Mouse (Mus musculus) thymus, adult 2 months (tissue): ENCODE results near the gene Kank1. TPM values are rescaled to one million over a fixed set of nuclear protein-coding genes. Genes with fewer than 3 reads are reported as not detected.

Experiments
- DNase-seq: peaks from one replicate; pipeline ENCODE4 v3.0.0; 2021
- H3K27ac ChIP-seq: fragments of 200-500 bp; 2 replicates; pipeline ENCODE4 v1.5.1; 2012; ENCODE audit warnings: low read length, control low read depth; ENCODE audit not compliant: control insufficient read depth, insufficient read depth
- H3K27me3 ChIP-seq: fragments of 200-500 bp; 2 replicates; pipeline ENCODE4 v1.6.1; 2012; ENCODE audit warnings: mild to moderate bottlenecking, low read length, moderate library complexity, mixed read lengths; ENCODE audit not compliant: control insufficient read depth, insufficient read depth
- H3K36me3 ChIP-seq: fragments of 200-500 bp; 2 replicates; pipeline ENCODE4 v1.6.1; 2012; ENCODE audit warnings: mild to moderate bottlenecking, low read length, moderate library complexity; ENCODE audit not compliant: control insufficient read depth, insufficient read depth
- H3K4me1 ChIP-seq: fragments of 200-500 bp; replicated peaks from 2 replicates; pipeline ENCODE4 v1.6.1; 2012; ENCODE audit warnings: low read length; ENCODE audit not compliant: control insufficient read depth, insufficient read depth
- H3K4me3 ChIP-seq: fragments of 200-500 bp; 2 replicates; pipeline ENCODE4 v1.5.1; 2012; ENCODE audit warnings: mild to moderate bottlenecking, low read length, control low read depth, moderate library complexity; ENCODE audit not compliant: control insufficient read depth, insufficient read depth
- CTCF ChIP-seq: fragments of 200-500 bp; IDR thresholded peaks from 2 replicates; pipeline ENCODE4 v1.5.1; 2012; ENCODE audit warnings: mild to moderate bottlenecking, control low read depth, low read length, moderate library complexity, borderline replicate concordance; ENCODE audit not compliant: control insufficient read depth, poor library complexity, insufficient read depth; ENCODE audit errors: extremely low read depth
- POLR2A ChIP-seq: fragments of 200-500 bp; IDR thresholded peaks from 2 replicates; pipeline ENCODE4 v1.6.1; 2012; ENCODE audit warnings: mild to moderate bottlenecking, low read length, control low read depth, moderate library complexity; ENCODE audit not compliant: control insufficient read depth, poor library complexity, insufficient read depth; ENCODE audit errors: extremely low read depth
- WGBS: fragments of 180-500 bp; shearing (Covaris S2); methylation state at CpG from one replicate; pipeline ENCODE4 v1.1.7; 2018; 5-methylcytosine and 5-hydroxymethylcytosine counted together
- polyA plus RNA-seq: library from polyadenylated mRNA; depleted of rRNA; stranded (reverse); fragments of >200 nt; gene quantifications from 2 replicates; pipeline ENCODE4 v1.2.3, GENCODE M21; 2012

The Kank1 gene
- polyA plus RNA-seq, 1 experiment: 13.6 TPM

GRCm38 (mm10) chr19:25325113-25326001, 88.6 kb downstream of the Kank1 start:
- TF ChIP-seq CTCF: no peak
- TF ChIP-seq POLR2A: no peak
- DNase-seq: no peak
- Histone ChIP-seq H3K4me3 (no peak overlapping the region), H3K36me3 (no peaks in the 10 kb centered on the region), H3K4me1 (no peaks in the 10 kb centered on the region), H3K27ac (no peak overlapping the region), H3K27me3 (no peaks in the 10 kb centered on the region)
- 48% methylated on average over 9 of the region's 9 CpGs for WGBS

- no peak for TF ChIP-seq CTCF
- no peak for TF ChIP-seq POLR2A
- no peaks in the 10 kb centered on the region for H3K27me3 ChIP-seq
- H3K4me3 ChIP-seq: no peak overlapping the region
- WGBS: 7% methylated on average over 4 of the region's 4 CpGs
- H3K36me3 ChIP-seq: no peaks in the 10 kb centered on the region
- no peak overlapping the region for H3K27ac ChIP-seq
- no peak for DNase-seq
- H3K4me1 ChIP-seq: no peaks in the 10 kb centered on the region
Measured at GRCm38 (mm10) chr19:25326002-25326300, 89.2 kb downstream of the Kank1 start.

GRCm38 (mm10) chr19:25327633-25328032, 90.9 kb downstream of the Kank1 start:
- Histone ChIP-seq H3K27ac (no peak overlapping the region), H3K4me1 (no peaks in the 10 kb centered on the region), H3K4me3 (no peak overlapping the region), H3K36me3 (no peaks in the 10 kb centered on the region), H3K27me3 (no peaks in the 10 kb centered on the region)
- DNase-seq: no peak
- TF ChIP-seq POLR2A: no peak
- no peak for TF ChIP-seq CTCF
- WGBS: 77% methylated on average over 6 of the region's 6 CpGs

GRCm38 (mm10) chr19:25334360-25334759, 97.6 kb downstream of the Kank1 start:
- peak; percentile 43 for DNase-seq
- H3K27ac ChIP-seq: no peak overlapping the region
- WGBS: 73% methylated on average over 3 of the region's 3 CpGs
- H3K27me3 ChIP-seq: no peaks in the 10 kb centered on the region
- TF ChIP-seq CTCF (no peak), POLR2A (no peak)
- no peak overlapping the region for H3K4me3 ChIP-seq
- H3K4me1 ChIP-seq: no peaks in the 10 kb centered on the region
- no peaks in the 10 kb centered on the region for H3K36me3 ChIP-seq

- H3K27ac ChIP-seq: no peak overlapping the region
- no peaks in the 10 kb centered on the region for H3K4me1 ChIP-seq
- no peak for DNase-seq
- TF ChIP-seq POLR2A (no peak), CTCF (no peak)
- no peaks in the 10 kb centered on the region for H3K27me3 ChIP-seq
- H3K36me3 ChIP-seq: no peaks in the 10 kb centered on the region
- 26% methylated on average over 8 of the region's 8 CpGs for WGBS
- H3K4me3 ChIP-seq: no peak overlapping the region
Measured at GRCm38 (mm10) chr19:25336731-25337130, 100.0 kb downstream of the Kank1 start.

- no peaks in the 10 kb centered on the region for H3K36me3 ChIP-seq
- no peak overlapping the region for H3K4me3 ChIP-seq
- no peaks in the 10 kb centered on the region for H3K4me1 ChIP-seq
- TF ChIP-seq POLR2A (no peak), CTCF (no peak)
- WGBS: 20% methylated on average over 11 of the region's 11 CpGs
- no peak overlapping the region for H3K27ac ChIP-seq
- no peaks in the 10 kb centered on the region for H3K27me3 ChIP-seq
- peak; percentile 26 for DNase-seq
Measured at GRCm38 (mm10) chr19:25340630-25341620, 104.2 kb downstream of the Kank1 start.

GRCm38 (mm10) chr19:25342026-25342425, 105.3 kb downstream of the Kank1 start:
- H3K4me3 ChIP-seq: no peak overlapping the region
- no peaks in the 10 kb centered on the region for H3K27me3 ChIP-seq
- no peak overlapping the region for H3K27ac ChIP-seq
- H3K36me3 ChIP-seq: no peaks in the 10 kb centered on the region
- no peak for DNase-seq
- TF ChIP-seq CTCF (no peak), POLR2A (no peak)
- no peaks in the 10 kb centered on the region for H3K4me1 ChIP-seq
- 96% methylated on average over 5 of the region's 5 CpGs for WGBS
